Mouse (Mus musculus) megakaryocyte, embryonic 14.5 days (primary cell): ENCODE measurements around the gene Trap1.

Source experiments
- FLI1 ChIP-seq: IDR thresholded peaks from 2 replicates; pipeline ENCODE4 v1.6.1; 2012; ENCODE audit warnings: low read length, inconsistent platforms, mixed read lengths
- GATA1 ChIP-seq: IDR thresholded peaks from 3 replicates; pipeline ENCODE4 v1.6.1; 2012; ENCODE audit warnings: mixed read lengths, low read length, inconsistent platforms, borderline replicate concordance

GRCm38 (mm10) chr16:4021241-4021640, 56.4 kb downstream of the Trap1 start:
- TF ChIP-seq FLI1: no peak
- TF ChIP-seq GATA1: no peak
